Mouse (Mus musculus): ENCODE measurements around the gene Kif5a. TPM values are rescaled to one million over a fixed set of nuclear protein-coding genes. Genes with fewer than 3 reads are reported as not detected.
A peak's percentile ranks its signal among the peaks of the same experiment; 100 is the strongest.

Gene Kif5a
- polyA plus RNA-seq, 1 experiment, result 0.14 TPM

GRCm38 (mm10) chr10:127230693-127231092, 32.5 kb downstream of the Kif5a start:
- H3ac ChIP-seq (ENCODE audit: control insufficient read depth, insufficient read length), result no peak overlapping the region
- no peak overlapping the region for H3K4me2 ChIP-seq (ENCODE audit: low read depth)
- peaks cover 43% of the 10 kb centered on the region for H3K27me3 ChIP-seq (ENCODE audit: control insufficient read depth, insufficient read depth, insufficient read length)
- no peak for TF ChIP-seq CEBPB (IDR thresholded peaks at IDR 0.05; ENCODE audit: insufficient read depth, poor library complexity, severe bottlenecking)
- no peaks in the 10 kb centered on the region for H3K79me2 ChIP-seq (ENCODE audit: control insufficient read depth, insufficient read depth)
- no peak overlapping the region for H3K4me3 ChIP-seq
- H3K36me3 ChIP-seq (ENCODE audit: control insufficient read depth, insufficient read depth), result no peaks in the 10 kb centered on the region

GRCm38 (mm10) chr10:127228897-127229296, 34.3 kb downstream of the Kif5a start:
- Histone ChIP-seq H3K27me3 (ENCODE audit: control insufficient read depth, insufficient read depth, insufficient read length) (peaks cover 38% of the 10 kb centered on the region), H3K4me2 (ENCODE audit: low read depth) (no peak overlapping the region), H3ac (ENCODE audit: control insufficient read depth, insufficient read length) (no peak overlapping the region), H3K4me3 (no peak overlapping the region), H3K79me2 (ENCODE audit: control insufficient read depth, insufficient read depth) (no peaks in the 10 kb centered on the region), H3K36me3 (ENCODE audit: control insufficient read depth, insufficient read depth) (no peaks in the 10 kb centered on the region)
- TF ChIP-seq MAX (IDR thresholded peaks at IDR 0.05; ENCODE audit: low read depth) (no peak), POLR2AphosphoS2 (IDR thresholded peaks at IDR 0.05; ENCODE audit: insufficient read length, low read depth) (no peak), POLR2A (IDR thresholded peaks at IDR 0.05; ENCODE audit: insufficient read length, low read depth) (no peak), TCF12 (IDR thresholded peaks at IDR 0.05; ENCODE audit: insufficient read depth, poor library complexity, severe bottlenecking) (no peak), E2F4 (IDR thresholded peaks at IDR 0.05; ENCODE audit: insufficient read depth) (no peak), MYOD1 (IDR thresholded peaks at IDR 0.05; ENCODE audit: control insufficient read depth in 1 of 3, insufficient read length in 2 of 3, low read depth in 2 of 3) (no peak), CEBPB (IDR thresholded peaks at IDR 0.05; ENCODE audit: insufficient read depth, poor library complexity, severe bottlenecking) (no peak)

GRCm38 (mm10) chr10:127227163-127227562, 36.0 kb downstream of the Kif5a start:
- no peaks in the 10 kb centered on the region for H3K79me2 ChIP-seq (ENCODE audit: control insufficient read depth, insufficient read depth)
- no peak for TF ChIP-seq TCF3 (IDR thresholded peaks at IDR 0.05; ENCODE audit: insufficient read length, low read depth)
- TF ChIP-seq CEBPB (IDR thresholded peaks at IDR 0.05; ENCODE audit: insufficient read depth, poor library complexity, severe bottlenecking), result no peak
- no peak for TF ChIP-seq REST (IDR thresholded peaks at IDR 0.05; ENCODE audit: insufficient read depth, insufficient read length)
- TF ChIP-seq MAX (IDR thresholded peaks at IDR 0.05; ENCODE audit: low read depth), result no peak
- TF ChIP-seq E2F4 (IDR thresholded peaks at IDR 0.05; ENCODE audit: insufficient read depth), result no peak
- no peak for TF ChIP-seq SRF (IDR thresholded peaks at IDR 0.05; ENCODE audit: control insufficient read depth, insufficient read length, low read depth)
- no peak for TF ChIP-seq MYOG (IDR thresholded peaks at IDR 0.05; ENCODE audit: control insufficient read depth in 1 of 3, insufficient read depth in 1 of 3, insufficient read length in 2 of 3, low read depth in 2 of 3)
- TF ChIP-seq POLR2A (IDR thresholded peaks at IDR 0.05; ENCODE audit: insufficient read length, low read depth), result no peak
- TF ChIP-seq USF1 (IDR thresholded peaks at IDR 0.05; ENCODE audit: low read depth), result no peak
- no peak for TF ChIP-seq MYOD1 (IDR thresholded peaks at IDR 0.05; ENCODE audit: control insufficient read depth in 1 of 3, insufficient read length in 2 of 3, low read depth in 2 of 3)
- no peak for TF ChIP-seq TCF12 (IDR thresholded peaks at IDR 0.05; ENCODE audit: insufficient read depth, poor library complexity, severe bottlenecking)
- no peak for TF ChIP-seq POLR2AphosphoS2 (IDR thresholded peaks at IDR 0.05; ENCODE audit: insufficient read length, low read depth)
- H3K27me3 ChIP-seq (ENCODE audit: control insufficient read depth, insufficient read depth, insufficient read length), result peaks cover 28% of the 10 kb centered on the region

GRCm38 (mm10) chr10:127226318-127226895, 36.7 kb downstream of the Kif5a start:
- H3K79me2 ChIP-seq (ENCODE audit: control insufficient read depth, insufficient read depth), result no peaks in the 10 kb centered on the region
- H3K36me3 ChIP-seq (ENCODE audit: control insufficient read depth, insufficient read depth), result no peaks in the 10 kb centered on the region
- TF ChIP-seq CEBPB (IDR thresholded peaks at IDR 0.05; ENCODE audit: insufficient read depth, poor library complexity, severe bottlenecking) (no peak), MYOG (IDR thresholded peaks at IDR 0.05; ENCODE audit: control insufficient read depth in 1 of 3, insufficient read depth in 1 of 3, insufficient read length in 2 of 3, low read depth in 2 of 3) (peak in 1 of 3 experiments; percentile 68), MYOD1 (IDR thresholded peaks at IDR 0.05; ENCODE audit: control insufficient read depth in 1 of 3, insufficient read length in 2 of 3, low read depth in 2 of 3) (peak in 2 of 3 experiments; percentile 40 to 46), MAX (IDR thresholded peaks at IDR 0.05; ENCODE audit: low read depth) (no peak)
- peaks cover 21% of the 10 kb centered on the region for H3K27me3 ChIP-seq (ENCODE audit: control insufficient read depth, insufficient read depth, insufficient read length)
- no peak overlapping the region for H3ac ChIP-seq (ENCODE audit: control insufficient read depth, insufficient read length)
- H3K4me3 ChIP-seq, result no peak overlapping the region
- no peak overlapping the region for H3K4me2 ChIP-seq (ENCODE audit: low read depth)

More at GRCm38 (mm10) chr10:127227163-127227562, 36.0 kb downstream of the Kif5a start:
- H3K4me3 ChIP-seq, result no peak overlapping the region
- H3K4me2 ChIP-seq (ENCODE audit: low read depth), result no peak overlapping the region
- no peaks in the 10 kb centered on the region for H3K36me3 ChIP-seq (ENCODE audit: control insufficient read depth, insufficient read depth)
- H3ac ChIP-seq (ENCODE audit: control insufficient read depth, insufficient read length), result no peak overlapping the region

GRCm38 (mm10) chr10:127225732-127226131, 37.4 kb downstream of the Kif5a start:
- Histone ChIP-seq H3K4me2 (ENCODE audit: low read depth) (no peak overlapping the region), H3K4me3 (no peak overlapping the region), H3K79me2 (ENCODE audit: control insufficient read depth, insufficient read depth) (no peaks in the 10 kb centered on the region), H3K27me3 (ENCODE audit: control insufficient read depth, insufficient read depth, insufficient read length) (peaks cover 21% of the 10 kb centered on the region), H3ac (ENCODE audit: control insufficient read depth, insufficient read length) (no peak overlapping the region), H3K36me3 (ENCODE audit: control insufficient read depth, insufficient read depth) (no peaks in the 10 kb centered on the region)
- TF ChIP-seq POLR2AphosphoS2 (IDR thresholded peaks at IDR 0.05; ENCODE audit: insufficient read length, low read depth), result no peak
- no peak for TF ChIP-seq TCF12 (IDR thresholded peaks at IDR 0.05; ENCODE audit: insufficient read depth, poor library complexity, severe bottlenecking)
- no peak for TF ChIP-seq TCF3 (IDR thresholded peaks at IDR 0.05; ENCODE audit: insufficient read length, low read depth)
- no peak for TF ChIP-seq REST (IDR thresholded peaks at IDR 0.05; ENCODE audit: insufficient read depth, insufficient read length)
- TF ChIP-seq MYOD1 (IDR thresholded peaks at IDR 0.05; ENCODE audit: control insufficient read depth in 1 of 3, insufficient read length in 2 of 3, low read depth in 2 of 3), result no peak
- TF ChIP-seq MYOG (IDR thresholded peaks at IDR 0.05; ENCODE audit: control insufficient read depth in 1 of 3, insufficient read depth in 1 of 3, insufficient read length in 2 of 3, low read depth in 2 of 3), result no peak
- no peak for TF ChIP-seq SRF (IDR thresholded peaks at IDR 0.05; ENCODE audit: control insufficient read depth, insufficient read length, low read depth)
- TF ChIP-seq E2F4 (IDR thresholded peaks at IDR 0.05; ENCODE audit: insufficient read depth), result no peak
- TF ChIP-seq MAX (IDR thresholded peaks at IDR 0.05; ENCODE audit: low read depth), result no peak
- no peak for TF ChIP-seq POLR2A (IDR thresholded peaks at IDR 0.05; ENCODE audit: insufficient read length, low read depth)
- TF ChIP-seq CEBPB (IDR thresholded peaks at IDR 0.05; ENCODE audit: insufficient read depth, poor library complexity, severe bottlenecking), result no peak
- no peak for TF ChIP-seq USF1 (IDR thresholded peaks at IDR 0.05; ENCODE audit: low read depth)
